Comparison of ENCODE assay signal across 14 mouse cellular contexts in the genomic region with DNA sequence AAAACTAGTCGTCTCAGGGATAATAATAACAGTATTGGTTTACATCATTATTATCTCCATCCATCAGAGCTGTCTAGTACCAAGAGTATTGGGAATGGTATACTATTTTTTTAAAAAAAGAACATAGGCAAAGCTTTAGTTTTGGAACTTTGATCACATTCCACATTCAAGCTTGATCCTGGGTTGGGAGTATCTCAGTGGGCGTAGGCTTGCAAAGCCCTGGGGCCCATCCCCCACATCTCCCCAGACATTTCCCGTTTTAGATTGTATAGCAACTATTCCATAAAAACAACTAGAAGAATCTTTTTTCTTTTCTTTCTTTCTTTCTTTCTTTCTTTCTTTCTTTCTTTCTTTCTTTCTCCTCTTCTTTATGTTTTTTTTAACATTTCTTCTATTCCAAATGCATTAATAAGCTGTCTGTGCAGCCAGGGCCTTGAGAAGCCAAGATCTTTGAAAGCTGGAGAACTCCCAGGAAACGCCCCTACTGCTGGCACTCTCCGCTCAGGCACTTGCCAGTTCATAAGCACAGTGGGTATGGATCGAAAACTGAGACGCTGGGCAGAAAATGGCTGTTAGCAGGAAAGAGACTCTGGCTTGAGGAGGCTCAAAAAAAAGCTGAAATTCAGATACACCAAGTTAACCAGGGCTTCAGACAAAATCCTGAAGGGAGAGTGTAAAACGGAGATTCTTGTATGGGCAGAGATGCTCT. TPM values are rescaled to one million over a fixed set of nuclear protein-coding genes. Genes with fewer than 3 reads are reported as not detected.
DNase-seq lines count a peak whose midpoint lies in the region; ATAC-seq lines count a peak whose summit lies in the region.
"Had no signal": no experiment of that assay in that cellular context is flagged by ENCODE, and none has a peak within 500 bp of the region (broad histone marks: within the 10 kb centered on the region; RNA-seq: fewer than 3 reads in every experiment).

No protein-coding gene starts in this region.

- peak; percentile 58; the same call in 1 of the 2 replicates for ATAC-seq in forebrain, embryonic 13.5 days
- ATAC-seq: CD4-positive, CD25-positive, alpha-beta regulatory T cell, adult 4 months had no signal

- 75% methylated on average over 8 of the region's 8 CpGs for WGBS in forebrain, embryonic 13.5 days
- 76% methylated on average over 8 of the region's 8 CpGs for WGBS in forebrain, embryonic 10.5 days

- H3K9me3 ChIP-seq in forebrain, embryonic 13.5 days (replicated peaks) = no peaks in the 10 kb centered on the region
- H3K9me3 ChIP-seq in forebrain, embryonic 10.5 days = no peaks in the 10 kb centered on the region
- H3K9me3 ChIP-seq: heart, embryonic 10.5 days; limb, embryonic 10.5 days; midbrain, embryonic 10.5 days had no signal

- H3K4me3 ChIP-seq in forebrain, embryonic 13.5 days = no peak overlapping the region
- H3K4me3 ChIP-seq in forebrain, embryonic 10.5 days = no peak overlapping the region
- H3K4me3 ChIP-seq: heart, embryonic 10.5 days; limb, embryonic 10.5 days; midbrain, embryonic 10.5 days had no signal

- H3K4me2 ChIP-seq in forebrain, embryonic 13.5 days = no peak overlapping the region

- DNase-seq in forebrain, embryonic 10.5 days (ENCODE audit: extremely low spot score, low spot score) = no peak
- peak; percentile 28 to 61 for DNase-seq in layer of hippocampus, adult 18-20 months (ENCODE audit: low spot score in 2 of 2)
- DNase-seq in layer of hippocampus, adult 9-11 months = no peak
- peak; percentile 37 to 54 for DNase-seq in right cerebral cortex, adult 2 months (ENCODE audit: low spot score in 2 of 2)
- DNase-seq in right cerebral cortex, postnatal 14 days = no peak
- no peak for DNase-seq in thymus, adult 18-20 months
- DNase-seq: thymus, adult 2 months had no signal

- H3K27ac ChIP-seq in forebrain, embryonic 13.5 days = no peak overlapping the region
- H3K27ac ChIP-seq in forebrain, embryonic 10.5 days = no peak overlapping the region
- H3K27ac ChIP-seq: heart, embryonic 10.5 days; limb, embryonic 10.5 days; midbrain, embryonic 10.5 days had no signal

- H3K36me3 ChIP-seq in forebrain, embryonic 13.5 days (ENCODE audit: poor library complexity, severe bottlenecking) = no peaks in the 10 kb centered on the region
- no peaks in the 10 kb centered on the region for H3K36me3 ChIP-seq in forebrain, embryonic 10.5 days (replicated peaks)
- H3K36me3 ChIP-seq: heart, embryonic 10.5 days; limb, embryonic 10.5 days; midbrain, embryonic 10.5 days had no signal

- no peaks in the 10 kb centered on the region for H3K27me3 ChIP-seq in forebrain, embryonic 13.5 days
- 0 out of 2 replicates have a peak, but pooled peaks cover 4% of the 10 kb centered on the region for H3K27me3 ChIP-seq in forebrain, embryonic 10.5 days (ENCODE audit: poor library complexity, severe bottlenecking)

- no peak overlapping the region for H3K9ac ChIP-seq in forebrain, embryonic 13.5 days

- no peaks in the 10 kb centered on the region for H3K4me1 ChIP-seq in forebrain, embryonic 13.5 days
- no peaks in the 10 kb centered on the region for H3K4me1 ChIP-seq in forebrain, embryonic 10.5 days
- H3K4me1 ChIP-seq: midbrain, embryonic 10.5 days had no signal

RNA-seq across cellular contexts. Expression of a gene that starts 3.4 kb away (rescaled TPM):
- 0.13 TPM in 1 of 2 replicates, not detected in the other for polyA plus RNA-seq in forebrain, embryonic 13.5 days (2015; fragmentation: Nextera tagmentation; extraction: Ambion mirVana)
- polyA plus RNA-seq in forebrain, embryonic 10.5 days (2016; fragmentation: Nextera tagmentation; extraction: Ambion mirVana) = 0.26 TPM in 1 of 2 replicates, not detected in the other
- total RNA-seq in layer of hippocampus, adult 18-20 months (2021) = 1 to 10 TPM in 1 of 2 experiments, under 1 TPM in 1; 0.76 to 1.0 TPM
- polyA plus RNA-seq: kidney, embryonic 16.5 days; midbrain, embryonic 10.5 days; neural tube, embryonic 14.5 days had no signal

Comparison
In these comparisons a context has a peak if more than half of its experiments do, and no peak if none do; other contexts are left out.
1. DNase-seq: peak in layer of hippocampus, adult 18-20 months (2 of 2) and right cerebral cortex, adult 2 months (2 of 2); none in forebrain, embryonic 10.5 days (single experiment), layer of hippocampus, adult 9-11 months (single experiment), right cerebral cortex, postnatal 14 days (single experiment) and thymus, adult 18-20 months (0 of 2).